Mouse (Mus musculus) urinary bladder, postnatal 4 days (tissue): ENCODE measurements around the gene Xylt1.
A peak's percentile ranks its signal among the peaks of the same experiment; 100 is the strongest.

ENCODE experiments used
- DNase-seq, 2 experiments: peaks; one replicate each; pipeline ENCODE4 v3.0.0; 2021 to 2022; ENCODE audit warnings: low spot score in 2 of 2

Xylt1 gene

DNA sequence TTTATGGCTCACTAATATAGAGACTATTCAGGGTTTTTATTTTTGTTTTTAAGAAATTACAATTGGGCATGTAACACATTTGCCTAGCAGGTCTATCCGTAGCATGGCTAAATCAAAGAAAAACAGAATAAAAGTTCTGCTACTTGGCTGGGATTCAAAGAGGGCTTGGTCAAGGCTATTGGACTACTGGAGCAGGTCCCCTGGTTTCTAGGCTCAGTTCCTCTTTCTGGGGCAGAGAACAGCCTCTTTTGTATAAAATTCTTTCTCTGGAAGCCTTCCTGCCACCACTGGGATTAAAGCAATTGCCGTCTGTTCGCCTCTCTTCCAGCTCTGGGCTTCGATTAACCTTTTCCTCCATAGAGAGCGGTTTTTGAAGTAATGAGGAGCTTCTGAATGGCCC lies 100.1 kb downstream of the Xylt1 start:
- DNase-seq, result no peak

GRCm38 (mm10) chr7:117481404-117481803 lies 100.6 kb downstream of the Xylt1 start:
- no peak for DNase-seq

- no peak for DNase-seq
Observed at GRCm38 (mm10) chr7:117482701-117483100, 101.9 kb downstream of the Xylt1 start.

- no peak for DNase-seq
Observed at GRCm38 (mm10) chr7:117484589-117484988, 103.8 kb downstream of the Xylt1 start.

DNA sequence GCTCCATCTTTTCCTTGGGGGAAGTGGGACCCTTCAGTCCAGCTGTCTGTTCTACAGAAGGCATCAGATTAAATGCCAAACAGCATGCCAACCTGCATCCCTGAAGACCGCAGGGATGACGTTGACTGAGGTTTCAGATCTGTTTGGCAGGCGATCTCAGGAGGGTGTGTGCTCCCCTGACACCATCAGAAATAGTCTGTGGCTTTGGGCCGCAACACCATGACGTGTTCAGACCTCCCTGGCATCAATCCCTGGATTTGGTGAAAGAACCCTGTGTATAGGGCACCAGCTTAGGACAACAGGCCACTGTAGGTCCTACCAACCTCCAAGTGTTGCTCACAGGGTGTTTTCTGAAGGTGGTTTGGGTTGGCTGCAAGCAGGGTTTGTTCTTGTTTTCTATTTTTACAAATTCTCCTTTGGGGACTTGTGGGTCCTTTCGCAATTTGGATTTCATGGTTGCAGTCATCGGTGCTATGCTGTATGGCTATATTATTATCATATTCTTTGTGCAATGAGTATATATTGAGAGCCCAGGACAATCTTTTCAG lies 104.3 kb downstream of the Xylt1 start:
- no peak for DNase-seq

GRCm38 (mm10) chr7:117486425-117487172 lies 105.8 kb downstream of the Xylt1 start:
- DNase-seq, result no peak

DNA sequence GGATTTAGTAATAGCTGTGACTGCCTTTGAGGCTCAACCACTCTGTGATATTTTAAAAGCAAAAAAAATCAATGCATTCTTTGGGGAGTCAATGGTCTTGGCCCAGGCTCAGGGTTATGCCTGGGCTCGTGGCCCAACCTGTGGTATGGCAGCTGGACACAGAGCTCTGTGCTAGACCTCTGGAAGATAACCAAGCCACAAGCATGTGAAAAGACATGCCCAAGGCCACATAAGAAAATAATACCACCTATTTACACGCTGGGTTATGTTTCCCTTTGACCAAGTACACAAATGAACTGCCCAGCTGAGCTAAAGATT lies 106.4 kb downstream of the Xylt1 start:
- no peak for DNase-seq

GRCm38 (mm10) chr7:117489973-117490372 lies 109.2 kb downstream of the Xylt1 start:
- no peak for DNase-seq

- DNase-seq, result no peak
Observed at GRCm38 (mm10) chr7:117490500-117491205, 109.9 kb downstream of the Xylt1 start.

GRCm38 (mm10) chr7:117491495-117491894 lies 110.7 kb downstream of the Xylt1 start:
- no peak for DNase-seq

DNA sequence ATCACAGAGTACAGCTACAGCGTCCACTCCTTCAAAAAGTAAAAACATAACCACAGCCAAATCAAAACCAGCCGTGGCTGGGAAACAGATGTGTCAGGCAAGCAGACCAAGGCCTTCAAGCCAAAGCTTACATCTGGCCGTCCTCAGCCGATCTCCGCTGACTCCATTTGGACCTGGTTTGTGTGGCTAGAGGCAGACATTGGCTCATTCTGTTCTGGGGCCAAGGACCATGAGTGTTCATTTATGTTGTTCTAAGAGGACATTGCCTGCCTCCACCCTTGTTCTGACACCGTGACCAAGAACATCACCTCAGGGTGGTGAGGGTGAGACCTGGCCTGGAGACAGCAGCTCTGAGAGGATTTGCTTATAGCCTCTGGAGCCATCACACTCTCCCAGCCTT lies 113.4 kb downstream of the Xylt1 start:
- no peak for DNase-seq

DNA sequence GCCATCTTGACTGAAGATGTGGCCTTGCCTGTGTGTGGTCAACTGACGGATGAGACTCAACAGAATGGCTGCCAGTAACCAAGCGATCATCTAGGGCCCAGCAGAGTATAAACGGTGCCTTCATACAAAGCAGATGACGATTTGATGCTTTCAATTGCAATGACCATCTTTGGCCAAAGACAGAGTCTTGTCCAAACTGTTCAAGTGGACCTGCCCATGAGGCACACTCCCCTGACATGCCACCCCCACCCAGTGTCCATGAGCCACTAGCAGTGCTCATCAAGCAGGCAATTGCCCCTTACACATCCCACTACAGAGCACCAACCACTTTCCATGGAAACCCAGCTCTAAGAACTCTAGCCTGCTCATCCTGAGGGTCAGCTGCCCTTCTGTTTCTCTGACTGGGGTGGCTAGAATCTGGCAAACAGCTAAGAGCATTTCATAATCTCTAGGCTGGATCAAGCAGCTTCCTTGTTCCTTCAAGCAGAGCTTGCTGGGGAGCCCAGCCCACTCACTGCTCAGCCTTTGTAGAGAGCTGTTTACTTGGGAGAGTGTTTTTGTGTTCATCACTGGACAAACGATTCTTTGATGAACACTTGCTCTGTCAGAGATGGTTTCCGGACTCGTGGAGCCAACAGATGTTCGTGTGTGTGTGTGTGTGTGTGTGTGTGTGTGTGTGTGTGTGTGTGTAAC lies 114.0 kb downstream of the Xylt1 start:
- DNase-seq, result no peak

DNA sequence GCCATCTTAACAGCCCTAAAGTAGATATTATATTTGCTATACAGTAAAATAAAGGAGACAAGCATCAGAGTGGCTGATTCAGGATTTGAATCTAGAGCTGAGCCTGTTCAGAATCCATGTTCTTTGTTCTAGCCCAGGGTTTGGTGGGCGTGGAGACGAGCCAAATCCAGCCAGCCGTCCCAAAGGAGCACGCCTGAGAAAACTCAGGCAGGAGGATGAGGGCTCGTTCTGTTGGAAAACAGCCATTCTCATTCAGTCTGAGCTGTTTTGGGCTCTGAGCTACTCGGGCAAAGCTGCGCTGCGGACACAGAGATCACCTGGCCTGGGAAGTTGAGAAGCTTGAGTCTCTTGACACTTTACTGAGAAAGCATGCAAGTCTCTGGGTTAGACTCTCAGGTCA lies 115.0 kb downstream of the Xylt1 start:
- DNase-seq, result no peak

DNA sequence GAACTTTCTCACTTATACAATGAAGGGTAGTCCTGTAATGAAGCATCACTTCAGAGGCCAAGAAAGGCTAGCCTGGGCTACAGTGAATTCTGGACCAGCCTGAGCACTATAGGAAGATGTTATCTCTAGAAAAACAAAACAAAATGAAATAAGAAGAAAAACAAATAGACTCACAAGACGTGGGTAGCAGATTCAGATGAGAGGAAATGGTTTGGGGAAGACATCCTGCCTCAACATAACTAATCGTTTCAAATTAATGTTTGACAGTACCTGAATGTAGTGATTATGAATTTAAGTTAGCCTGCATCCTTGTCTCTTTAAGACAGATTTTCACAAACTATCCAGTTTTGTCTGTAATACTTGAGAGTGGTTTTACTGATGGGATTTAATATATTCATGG lies 117.4 kb downstream of the Xylt1 start:
- no peak for DNase-seq

DNA sequence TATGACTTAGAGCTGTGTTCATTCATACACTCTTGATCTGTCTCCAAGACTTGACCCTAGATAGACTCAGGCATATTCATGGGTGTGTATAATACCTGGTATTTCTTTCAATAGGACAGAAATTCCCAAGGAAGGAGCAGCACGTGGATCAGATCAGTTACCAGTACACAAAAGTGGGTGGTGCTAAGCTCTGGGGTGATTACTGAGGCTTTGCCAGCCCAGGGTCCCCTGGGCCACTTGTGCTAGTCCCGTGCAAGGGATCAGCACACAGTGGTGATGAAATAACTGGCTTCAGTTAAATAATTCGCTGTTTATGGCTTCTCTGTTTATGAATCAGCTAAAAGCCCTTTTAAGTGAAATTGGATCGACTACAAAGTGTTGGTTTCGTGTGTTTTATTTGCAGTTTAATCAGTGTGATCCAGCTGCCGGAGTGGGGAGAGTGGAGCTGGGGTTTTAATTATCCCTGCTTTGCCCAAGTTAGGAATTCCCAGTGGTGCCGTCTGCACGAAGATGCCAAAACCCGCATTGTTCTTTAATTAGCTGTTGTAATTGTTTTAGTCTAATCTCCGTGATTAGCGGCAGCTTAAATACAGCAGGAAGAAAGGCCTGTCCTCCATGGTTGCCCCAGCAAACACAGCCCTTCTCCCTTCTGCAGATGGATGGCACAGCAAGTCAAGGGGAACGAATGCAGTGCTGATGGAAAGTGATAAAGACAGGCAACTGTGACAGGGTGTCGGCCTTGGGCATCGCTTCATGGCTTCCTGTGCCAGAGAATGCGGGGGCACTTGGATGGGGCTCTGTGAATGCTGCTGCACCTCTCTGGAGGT lies 120.8 kb downstream of the Xylt1 start:
- no peak for DNase-seq

DNA sequence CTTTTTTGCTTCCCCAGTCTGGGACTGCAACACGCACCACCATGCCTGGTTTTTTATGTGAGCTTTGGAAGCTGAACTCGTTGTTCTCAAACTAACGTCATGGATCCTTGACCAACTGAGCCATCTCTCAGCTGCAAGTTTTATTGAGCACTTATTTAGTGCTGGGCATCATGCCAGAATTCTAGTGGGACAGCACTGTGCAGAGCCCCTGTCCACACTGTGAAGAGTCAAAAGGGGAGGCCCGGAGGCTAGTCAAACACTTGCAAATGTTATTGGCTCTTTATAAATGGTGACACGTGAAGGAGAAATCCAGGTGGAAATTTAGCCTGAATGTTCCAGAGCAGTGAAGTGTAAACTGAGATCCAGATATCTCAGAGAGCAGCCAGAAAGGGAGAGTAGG lies 121.6 kb downstream of the Xylt1 start:
- DNase-seq, result no peak

- DNase-seq, result no peak
Observed at GRCm38 (mm10) chr7:117503714-117504113, 122.9 kb downstream of the Xylt1 start.

DNA sequence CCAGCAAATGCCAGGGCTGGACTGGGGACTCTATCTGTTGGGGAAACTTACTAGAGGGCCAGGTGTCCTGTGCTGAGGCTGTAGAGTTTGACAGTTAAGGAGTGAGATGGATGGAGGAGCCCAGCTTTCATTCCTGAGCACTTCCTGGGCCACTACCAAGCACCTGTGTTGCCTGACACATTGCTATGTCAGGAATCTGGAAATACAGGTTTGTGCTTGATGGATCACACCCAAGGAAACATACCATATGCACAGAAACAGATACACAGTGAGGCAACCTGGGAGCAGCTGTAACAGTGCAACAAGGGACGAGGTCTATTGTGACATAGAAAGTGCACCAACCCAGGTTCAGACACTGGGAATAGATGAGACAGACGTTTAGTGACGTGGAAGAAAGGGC lies 125.0 kb downstream of the Xylt1 start:
- DNase-seq, result no peak

GRCm38 (mm10) chr7:117507351-117507750 lies 126.6 kb downstream of the Xylt1 start:
- no peak for DNase-seq

- no peak for DNase-seq
Observed at GRCm38 (mm10) chr7:117508090-117508489, 127.3 kb downstream of the Xylt1 start.

DNA sequence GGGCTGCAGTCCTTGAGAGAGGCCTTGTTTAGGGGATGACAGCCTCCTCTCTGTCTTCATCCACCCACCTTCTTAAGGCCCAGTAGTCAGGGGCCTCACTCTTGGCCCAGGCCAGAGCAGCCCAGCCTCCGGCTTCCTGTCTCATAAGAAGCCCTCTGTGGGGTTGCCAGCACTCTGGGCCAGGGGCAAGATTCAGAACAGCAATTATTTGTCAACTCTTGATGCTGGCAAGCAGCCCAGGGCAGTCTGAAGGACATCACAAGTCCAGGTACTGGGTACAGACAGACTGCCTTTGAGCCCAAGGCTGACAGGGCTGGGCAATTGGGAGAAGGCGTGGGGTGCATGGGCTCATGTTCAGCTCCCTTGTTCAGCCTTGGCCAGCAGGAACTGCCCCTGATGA lies 129.3 kb downstream of the Xylt1 start:
- DNase-seq, result peak in 1 of 2 experiments; percentile 48

DNA sequence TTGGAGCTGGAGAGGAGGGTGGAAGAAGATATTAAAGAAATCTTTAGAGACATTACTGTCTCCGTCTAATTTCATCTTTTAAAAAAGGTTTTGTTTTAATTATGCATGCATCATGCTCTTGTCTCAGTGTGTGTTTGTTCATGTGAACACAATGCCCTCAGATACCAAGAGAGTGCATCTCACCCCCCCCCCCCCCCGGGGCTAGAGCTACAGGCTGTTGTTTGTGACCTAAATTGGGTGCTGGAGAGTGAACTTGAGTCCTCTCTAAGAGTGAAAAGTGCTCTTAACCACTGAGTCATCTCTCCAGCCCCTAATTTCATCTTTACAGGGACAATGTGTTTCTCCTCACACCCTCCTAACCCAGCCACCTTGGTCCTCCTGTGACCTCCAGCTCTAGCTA lies 131.5 kb downstream of the Xylt1 start:
- no peak for DNase-seq
